Mouse (Mus musculus): ENCODE measurements around the gene Zfyve27. TPM values are rescaled to one million over a fixed set of nuclear protein-coding genes. Genes with fewer than 3 reads are reported as not detected.

Zfyve27 gene
- 19.9 and 20.3 TPM in 2 replicates for polyA plus RNA-seq (2015; fragmentation: Nextera tagmentation; extraction: Ambion mirVana)

GRCm38 (mm10) chr19:42163764-42164163 lies at the start of gene Zfyve27:
Gene Zfyve27 (plus strand): TSS chr19:42163951.
- Histone ChIP-seq H3K4me1 (replicated peaks; ENCODE audit: insufficient read depth, low read length) (peaks cover 5% of the 10 kb centered on the region; the same call in 1 of the 2 replicates), H3K4me2 (ENCODE audit: low read length) (peak within 1 kb of the TSS; percentile 22; the same call in 1 of the 2 replicates), H3K27me3 (ENCODE audit: insufficient read depth, low read length) (no peaks in the 10 kb centered on the region), H3K27ac (no peak within 1 kb of the TSS), H3K4me3 (replicated peaks; ENCODE audit: low read depth, low read length) (no peak within 1 kb of the TSS), H3K36me3 (ENCODE audit: insufficient read depth, low read length) (no peaks in the 10 kb centered on the region), H3K9me3 (replicated peaks; ENCODE audit: low read length) (no peaks in the 10 kb centered on the region), H3K9ac (ENCODE audit: low read depth, low read length) (no peak within 1 kb of the TSS)
- ATAC-seq (replicated peaks; ENCODE audit: low FRiP score, low read depth) (no peak; the same call in 1 of the 2 replicates), DNase-seq (ENCODE audit: low spot score) (no peak)
- no peak for TF ChIP-seq CTCF (IDR thresholded peaks at IDR 0.05; ENCODE audit: low read depth)
- 28% methylated on average over 5 of the region's 5 CpGs for WGBS

- ATAC-seq (replicated peaks; ENCODE audit: low FRiP score, low read depth) (no peak), DNase-seq (ENCODE audit: low spot score) (no peak)
- 87% methylated on average over 4 of the region's 4 CpGs for WGBS
- no peak for TF ChIP-seq CTCF (IDR thresholded peaks at IDR 0.05; ENCODE audit: low read depth)
- Histone ChIP-seq H3K4me1 (replicated peaks; ENCODE audit: insufficient read depth, low read length) (no peaks in the 10 kb centered on the region), H3K9ac (ENCODE audit: low read depth, low read length) (no peak overlapping the region), H3K27ac (no peak overlapping the region), H3K36me3 (ENCODE audit: insufficient read depth, low read length) (peaks cover 28% of the 10 kb centered on the region), H3K27me3 (ENCODE audit: insufficient read depth, low read length) (no peaks in the 10 kb centered on the region), H3K4me2 (ENCODE audit: low read length) (no peak overlapping the region), H3K4me3 (replicated peaks; ENCODE audit: low read depth, low read length) (no peak overlapping the region), H3K9me3 (replicated peaks; ENCODE audit: low read length) (no peaks in the 10 kb centered on the region)
Observed at GRCm38 (mm10) chr19:42115783-42116335, 47.9 kb upstream of the Zfyve27 start.

- WGBS = 90% methylated on average over 9 of the region's 9 CpGs
- Histone ChIP-seq H3K27me3 (ENCODE audit: insufficient read depth, low read length) (no peaks in the 10 kb centered on the region), H3K27ac (no peak overlapping the region), H3K4me1 (replicated peaks; ENCODE audit: insufficient read depth, low read length) (no peaks in the 10 kb centered on the region), H3K36me3 (ENCODE audit: insufficient read depth, low read length) (peaks cover 37% of the 10 kb centered on the region), H3K4me2 (ENCODE audit: low read length) (no peak overlapping the region), H3K9ac (ENCODE audit: low read depth, low read length) (no peak overlapping the region), H3K9me3 (replicated peaks; ENCODE audit: low read length) (no peaks in the 10 kb centered on the region), H3K4me3 (replicated peaks; ENCODE audit: low read depth, low read length) (no peak overlapping the region)
- no peak for DNase-seq (ENCODE audit: low spot score)
- no peak for TF ChIP-seq CTCF (IDR thresholded peaks at IDR 0.05; ENCODE audit: low read depth)
- ATAC-seq (replicated peaks; ENCODE audit: low FRiP score, low read depth) = no peak
Observed at GRCm38 (mm10) chr19:42118142-42118541, 45.6 kb upstream of the Zfyve27 start.

- ATAC-seq (replicated peaks; ENCODE audit: low FRiP score, low read depth) (no peak), DNase-seq (ENCODE audit: low spot score) (no peak)
- WGBS = 54% methylated on average over 5 of the region's 5 CpGs
- Histone ChIP-seq H3K9me3 (replicated peaks; ENCODE audit: low read length) (no peaks in the 10 kb centered on the region), H3K36me3 (ENCODE audit: insufficient read depth, low read length) (peaks cover 41% of the 10 kb centered on the region), H3K4me2 (ENCODE audit: low read length) (no peak overlapping the region), H3K27me3 (ENCODE audit: insufficient read depth, low read length) (no peaks in the 10 kb centered on the region), H3K9ac (ENCODE audit: low read depth, low read length) (no peak overlapping the region), H3K4me3 (replicated peaks; ENCODE audit: low read depth, low read length) (no peak overlapping the region), H3K4me1 (replicated peaks; ENCODE audit: insufficient read depth, low read length) (no peaks in the 10 kb centered on the region), H3K27ac (no peak overlapping the region)
- no peak for TF ChIP-seq CTCF (IDR thresholded peaks at IDR 0.05; ENCODE audit: low read depth)
Observed at GRCm38 (mm10) chr19:42118596-42118995, 45.2 kb upstream of the Zfyve27 start.

GRCm38 (mm10) chr19:42120451-42120850 lies 43.3 kb upstream of the Zfyve27 start:
- no peak for TF ChIP-seq CTCF (IDR thresholded peaks at IDR 0.05; ENCODE audit: low read depth)
- Histone ChIP-seq H3K9me3 (replicated peaks; ENCODE audit: low read length) (no peaks in the 10 kb centered on the region), H3K4me2 (ENCODE audit: low read length) (no peak overlapping the region), H3K36me3 (ENCODE audit: insufficient read depth, low read length) (peaks cover 46% of the 10 kb centered on the region), H3K9ac (ENCODE audit: low read depth, low read length) (no peak overlapping the region), H3K4me3 (replicated peaks; ENCODE audit: low read depth, low read length) (no peak overlapping the region), H3K27me3 (ENCODE audit: insufficient read depth, low read length) (no peaks in the 10 kb centered on the region), H3K4me1 (replicated peaks; ENCODE audit: insufficient read depth, low read length) (no peaks in the 10 kb centered on the region), H3K27ac (no peak overlapping the region)
- WGBS = 91% methylated on average over 8 of the region's 8 CpGs
- DNase-seq (ENCODE audit: low spot score) (no peak), ATAC-seq (replicated peaks; ENCODE audit: low FRiP score, low read depth) (no peak)

GRCm38 (mm10) chr19:42124684-42125083 lies 39.1 kb upstream of the Zfyve27 start:
- Histone ChIP-seq H3K4me2 (ENCODE audit: low read length) (no peak overlapping the region), H3K4me3 (replicated peaks; ENCODE audit: low read depth, low read length) (no peak overlapping the region), H3K9me3 (replicated peaks; ENCODE audit: low read length) (no peaks in the 10 kb centered on the region), H3K9ac (ENCODE audit: low read depth, low read length) (no peak overlapping the region), H3K36me3 (ENCODE audit: insufficient read depth, low read length) (peaks cover 29% of the 10 kb centered on the region), H3K4me1 (replicated peaks; ENCODE audit: insufficient read depth, low read length) (no peaks in the 10 kb centered on the region; the same call in 1 of the 2 replicates), H3K27me3 (ENCODE audit: insufficient read depth, low read length) (no peaks in the 10 kb centered on the region), H3K27ac (no peak overlapping the region)
- ATAC-seq (replicated peaks; ENCODE audit: low FRiP score, low read depth) = no peak
- WGBS = 91% methylated on average over 13 of the region's 13 CpGs
- TF ChIP-seq CTCF (IDR thresholded peaks at IDR 0.05; ENCODE audit: low read depth) = no peak
- no peak for DNase-seq (ENCODE audit: low spot score)
